Mouse (Mus musculus): ENCODE data around the gene Cbr3.

DNA sequence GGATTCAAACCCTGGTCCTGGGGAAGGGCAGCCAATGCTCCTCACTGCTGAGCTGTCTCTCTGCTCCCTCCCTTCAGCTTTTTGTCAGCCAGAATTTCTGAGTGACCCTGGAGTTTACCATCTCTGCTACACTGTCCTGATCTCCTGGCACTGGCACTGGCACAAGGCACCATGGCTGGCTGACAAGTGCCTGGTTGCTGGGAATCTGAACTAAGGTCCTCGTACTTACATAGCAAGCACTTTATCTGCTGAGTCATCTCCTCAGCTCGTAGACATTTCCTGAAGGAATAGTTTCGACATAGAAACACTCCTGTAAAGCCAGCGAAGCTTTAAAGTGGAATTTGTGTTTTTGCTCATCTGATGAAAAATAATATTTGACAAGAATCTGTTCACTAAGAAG lies 39.0 kb upstream of the Cbr3 start:
- TF ChIP-seq CTCF (IDR thresholded peaks at IDR 0.05; ENCODE audit: control insufficient read depth, insufficient read depth, low read length) = no peak
- no peak for TF ChIP-seq POLR2A (IDR thresholded peaks at IDR 0.05; ENCODE audit: borderline replicate concordance, control insufficient read depth, low read depth, low read length)
